Mouse (Mus musculus): ENCODE data around the gene Pik3r4.
"Not testable (repeated sequence)": the region's sequence is repeated elsewhere in the genome, so short reads cannot be mapped to it uniquely, and the experiment has no call there.

The Pik3r4 gene

GRCm38 (mm10) chr9:105642460-105643371 lies at the start of gene Pik3r4:
Pik3r4 (plus strand) TSS chr9:105642978.
- peaks cover 33% of the 10 kb centered on the region for H3K36me3 ChIP-seq (ENCODE audit: insufficient read depth, low read length)
- H3K27me3 ChIP-seq (ENCODE audit: insufficient read depth, low read length): no peaks in the 10 kb centered on the region
- no peak for TF ChIP-seq CTCF (conservative IDR thresholded peaks at IDR 0.05; ENCODE audit: low read length)
- no peak for TF ChIP-seq POU5F1 (IDR thresholded peaks at IDR 0.05; ENCODE audit: borderline replicate concordance, low read length)
- TF ChIP-seq NANOG (IDR thresholded peaks at IDR 0.05; ENCODE audit: borderline replicate concordance, low read length): no peak

GRCm38 (mm10) chr9:105598906-105599305 lies 43.9 kb upstream of the Pik3r4 start:
- no peaks in the 10 kb centered on the region for H3K27me3 ChIP-seq (ENCODE audit: insufficient read depth, low read length)
- peaks cover 11% of the 10 kb centered on the region for H3K4me1 ChIP-seq (replicated peaks; ENCODE audit: low read depth, low read length)
- no peak for TF ChIP-seq CTCF (conservative IDR thresholded peaks at IDR 0.05; ENCODE audit: low read length)
- no peak for TF ChIP-seq NANOG (IDR thresholded peaks at IDR 0.05; ENCODE audit: borderline replicate concordance, low read length)
- no peak for TF ChIP-seq POU5F1 (IDR thresholded peaks at IDR 0.05; ENCODE audit: borderline replicate concordance, low read length)

More at GRCm38 (mm10) chr9:105642460-105643371, at the start of gene Pik3r4:
- peak within 1 kb of the TSS; percentile 91 for H3K4me3 ChIP-seq (replicated peaks; ENCODE audit: low read length)
- peaks cover 59% of the 10 kb centered on the region for H3K4me1 ChIP-seq (replicated peaks; ENCODE audit: low read depth, low read length)
- no peaks in the 10 kb centered on the region for H3K9me3 ChIP-seq (ENCODE audit: low read length)

GRCm38 (mm10) chr9:105611980-105612771 lies 30.6 kb upstream of the Pik3r4 start:
- no peak overlapping the region for H3K4me3 ChIP-seq (replicated peaks; ENCODE audit: low read length)
- H3K36me3 ChIP-seq (ENCODE audit: insufficient read depth, low read length): no peaks in the 10 kb centered on the region
- peaks cover 36% of the 10 kb centered on the region for H3K9me3 ChIP-seq (ENCODE audit: low read length)
- H3K27me3 ChIP-seq (ENCODE audit: insufficient read depth, low read length): no peaks in the 10 kb centered on the region
- H3K4me1 ChIP-seq (replicated peaks; ENCODE audit: low read depth, low read length): no peaks in the 10 kb centered on the region
- TF ChIP-seq NANOG (IDR thresholded peaks at IDR 0.05; ENCODE audit: borderline replicate concordance, low read length) (no peak), CTCF (conservative IDR thresholded peaks at IDR 0.05; ENCODE audit: low read length) (no peak), POU5F1 (IDR thresholded peaks at IDR 0.05; ENCODE audit: borderline replicate concordance, low read length) (no peak)

More at GRCm38 (mm10) chr9:105598906-105599305, 43.9 kb upstream of the Pik3r4 start:
- Histone ChIP-seq H3K36me3 (ENCODE audit: insufficient read depth, low read length) (no peaks in the 10 kb centered on the region), H3K4me3 (replicated peaks; ENCODE audit: low read length) (no peak overlapping the region), H3K9me3 (ENCODE audit: low read length) (no peaks in the 10 kb centered on the region; the same call in 1 of the 2 replicates)

- H3K9me3 ChIP-seq (ENCODE audit: low read length): peaks cover 36% of the 10 kb centered on the region
- H3K36me3 ChIP-seq (ENCODE audit: insufficient read depth, low read length): no peaks in the 10 kb centered on the region
- no peak overlapping the region for H3K4me3 ChIP-seq (replicated peaks; ENCODE audit: low read length)
- no peaks in the 10 kb centered on the region for H3K4me1 ChIP-seq (replicated peaks; ENCODE audit: low read depth, low read length)
- no peaks in the 10 kb centered on the region for H3K27me3 ChIP-seq (ENCODE audit: insufficient read depth, low read length)
- TF ChIP-seq CTCF (conservative IDR thresholded peaks at IDR 0.05; ENCODE audit: low read length) (no peak), NANOG (IDR thresholded peaks at IDR 0.05; ENCODE audit: borderline replicate concordance, low read length) (no peak), POU5F1 (IDR thresholded peaks at IDR 0.05; ENCODE audit: borderline replicate concordance, low read length) (no peak)
These were observed 29.9 kb upstream of the Pik3r4 start for GRCm38 (mm10) chr9:105612919-105613318.

- no peaks in the 10 kb centered on the region; the same call in 1 of the 2 replicates for H3K4me1 ChIP-seq (replicated peaks; ENCODE audit: low read depth, low read length)
- peaks cover 28% of the 10 kb centered on the region for H3K9me3 ChIP-seq (ENCODE audit: low read length)
- H3K27me3 ChIP-seq (ENCODE audit: insufficient read depth, low read length): no peaks in the 10 kb centered on the region
- H3K4me3 ChIP-seq (replicated peaks; ENCODE audit: low read length): no peak overlapping the region
- TF ChIP-seq POU5F1 (IDR thresholded peaks at IDR 0.05; ENCODE audit: borderline replicate concordance, low read length) (no peak), CTCF (conservative IDR thresholded peaks at IDR 0.05; ENCODE audit: low read length) (no peak), NANOG (IDR thresholded peaks at IDR 0.05; ENCODE audit: borderline replicate concordance, low read length) (no peak)
- H3K36me3 ChIP-seq (ENCODE audit: insufficient read depth, low read length): no peaks in the 10 kb centered on the region
These were observed 26.8 kb upstream of the Pik3r4 start for GRCm38 (mm10) chr9:105615952-105616351.

GRCm38 (mm10) chr9:105617274-105617673 lies 25.5 kb upstream of the Pik3r4 start:
- TF ChIP-seq CTCF (conservative IDR thresholded peaks at IDR 0.05; ENCODE audit: low read length): peak; percentile 49
- not testable (repeated sequence) for H3K36me3 ChIP-seq (ENCODE audit: insufficient read depth, low read length); H3K4me1 ChIP-seq (replicated peaks; ENCODE audit: low read depth, low read length); H3K4me3 ChIP-seq (replicated peaks; ENCODE audit: low read length); H3K27me3 ChIP-seq (ENCODE audit: insufficient read depth, low read length)
- H3K9me3 ChIP-seq (ENCODE audit: low read length): peaks cover 15% of the 10 kb centered on the region

- Histone ChIP-seq H3K4me3 (replicated peaks; ENCODE audit: low read length) (no peak overlapping the region), H3K9me3 (ENCODE audit: low read length) (no peaks in the 10 kb centered on the region), H3K36me3 (ENCODE audit: insufficient read depth, low read length) (no peaks in the 10 kb centered on the region), H3K27me3 (ENCODE audit: insufficient read depth, low read length) (no peaks in the 10 kb centered on the region), H3K4me1 (replicated peaks; ENCODE audit: low read depth, low read length) (peaks cover 14% of the 10 kb centered on the region)
- TF ChIP-seq NANOG (IDR thresholded peaks at IDR 0.05; ENCODE audit: borderline replicate concordance, low read length): no peak
- no peak for TF ChIP-seq CTCF (conservative IDR thresholded peaks at IDR 0.05; ENCODE audit: low read length)
- no peak for TF ChIP-seq POU5F1 (IDR thresholded peaks at IDR 0.05; ENCODE audit: borderline replicate concordance, low read length)
These were observed 8.8 kb upstream of the Pik3r4 start for GRCm38 (mm10) chr9:105633961-105634360.

- not testable (repeated sequence) for H3K27me3 ChIP-seq (ENCODE audit: insufficient read depth, low read length); H3K9me3 ChIP-seq (ENCODE audit: low read length)
- 0 out of 2 replicates have a peak overlapping the region, but pooled peaks have one; percentile 13 for H3K4me3 ChIP-seq (replicated peaks; ENCODE audit: low read length)
- peaks cover 61% of the 10 kb centered on the region for H3K4me1 ChIP-seq (replicated peaks; ENCODE audit: low read depth, low read length)
- TF ChIP-seq NANOG (IDR thresholded peaks at IDR 0.05; ENCODE audit: borderline replicate concordance, low read length): peak; percentile 14; the same call in 1 of the 2 replicates
- H3K36me3 ChIP-seq (ENCODE audit: insufficient read depth, low read length): peaks cover 20% of the 10 kb centered on the region
These were observed 1.4 kb upstream of the Pik3r4 start for GRCm38 (mm10) chr9:105641377-105641776.
